Comparison of ENCODE assay signal across 22 mouse cellular contexts in the genomic region with DNA sequence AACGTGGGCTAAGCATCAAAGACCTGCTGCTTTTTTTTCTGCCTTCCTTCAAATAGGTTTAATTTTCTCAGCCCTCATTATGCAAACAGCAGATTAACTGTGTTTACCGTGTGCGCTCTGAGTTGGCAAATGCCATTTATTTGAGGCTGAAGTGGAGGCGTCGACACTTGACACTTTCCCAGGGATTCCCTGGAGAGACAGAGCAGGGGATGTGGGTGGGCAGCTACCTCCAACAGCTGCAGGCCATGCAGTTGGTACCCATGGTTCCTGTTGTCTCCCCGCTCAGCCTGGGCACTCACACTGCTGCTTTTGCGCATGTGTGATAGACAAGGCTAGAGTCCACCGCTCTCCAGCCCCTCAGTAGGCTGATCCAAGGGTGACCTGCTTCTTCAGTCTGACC.
DNase-seq lines count a peak whose midpoint lies in the region; ATAC-seq and TF ChIP-seq lines count a peak whose summit lies in the region.
"Had no signal": no experiment of that assay in that cellular context is flagged by ENCODE, and none has a peak within 500 bp of the region (broad histone marks: within the 10 kb centered on the region; RNA-seq: fewer than 3 reads in every experiment).

No protein-coding gene starts in this region.

- no peaks in the 10 kb centered on the region for H3K36me3 ChIP-seq in midbrain, embryonic 10.5 days
- H3K36me3 ChIP-seq in midbrain, embryonic 14.5 days (ENCODE audit: control insufficient read depth, insufficient read depth, low read length) = no peaks in the 10 kb centered on the region
- H3K36me3 ChIP-seq in liver, postnatal 0 days (replicated peaks; ENCODE audit: insufficient read depth, low read length) = no peaks in the 10 kb centered on the region
- H3K36me3 ChIP-seq: embryonic facial prominence, embryonic 12.5 days; forebrain, embryonic 15.5 days; G1E; heart, embryonic 13.5 days; hindbrain, embryonic 12.5 days had no signal

- no peak overlapping the region for H3K4me3 ChIP-seq in midbrain, embryonic 10.5 days
- no peak overlapping the region for H3K4me3 ChIP-seq in midbrain, embryonic 14.5 days (replicated peaks; ENCODE audit: low read depth, low read length)
- H3K4me3 ChIP-seq in liver, postnatal 0 days (ENCODE audit: low read depth, low read length) = no peak overlapping the region
- H3K4me3 ChIP-seq: embryonic facial prominence, embryonic 12.5 days; forebrain, embryonic 15.5 days; heart, embryonic 13.5 days; hindbrain, embryonic 12.5 days had no signal

- H3K4me2 ChIP-seq in midbrain, embryonic 14.5 days (ENCODE audit: low read length) = no peak overlapping the region
- no peak overlapping the region for H3K4me2 ChIP-seq in liver, postnatal 0 days (ENCODE audit: low read depth, low read length)
- H3K4me2 ChIP-seq: embryonic facial prominence, embryonic 12.5 days; forebrain, embryonic 15.5 days; heart, embryonic 13.5 days; hindbrain, embryonic 12.5 days had no signal

- H3K9ac ChIP-seq in midbrain, embryonic 14.5 days (replicated peaks; ENCODE audit: low read length) = no peak overlapping the region
- no peak overlapping the region for H3K9ac ChIP-seq in liver, postnatal 0 days (replicated peaks)
- H3K9ac ChIP-seq: embryonic facial prominence, embryonic 12.5 days; forebrain, embryonic 15.5 days; heart, embryonic 13.5 days; hindbrain, embryonic 12.5 days had no signal

- H3K27ac ChIP-seq in midbrain, embryonic 10.5 days (replicated peaks) = peak overlapping the region; percentile 7
- H3K27ac ChIP-seq in midbrain, embryonic 14.5 days (replicated peaks; ENCODE audit: low read depth, low read length) = no peak overlapping the region
- H3K27ac ChIP-seq in liver, postnatal 0 days (ENCODE audit: low read depth) = no peak overlapping the region
- H3K27ac ChIP-seq: embryonic facial prominence, embryonic 12.5 days; forebrain, embryonic 15.5 days; heart, embryonic 13.5 days; hindbrain, embryonic 12.5 days; hindbrain, postnatal 0 days had no signal

- ATAC-seq in midbrain, embryonic 14.5 days (ENCODE audit: low FRiP score, low TSS enrichment) = no peak
- ATAC-seq in liver, postnatal 0 days = no peak
- ATAC-seq: CD4-positive, CD25-positive, alpha-beta regulatory T cell, adult 4 months; forebrain, embryonic 15.5 days; hindbrain, postnatal 0 days had no signal

- no peaks in the 10 kb centered on the region for H3K9me3 ChIP-seq in midbrain, embryonic 10.5 days (replicated peaks)
- no peaks in the 10 kb centered on the region for H3K9me3 ChIP-seq in midbrain, embryonic 14.5 days (ENCODE audit: control insufficient read depth, low read length)
- no peaks in the 10 kb centered on the region for H3K9me3 ChIP-seq in liver, postnatal 0 days (ENCODE audit: low read length)
- H3K9me3 ChIP-seq: embryonic facial prominence, embryonic 12.5 days; forebrain, embryonic 15.5 days; heart, embryonic 13.5 days; hindbrain, embryonic 12.5 days had no signal

- peaks cover 27% of the 10 kb centered on the region for H3K4me1 ChIP-seq in midbrain, embryonic 10.5 days
- H3K4me1 ChIP-seq in midbrain, embryonic 14.5 days (ENCODE audit: control insufficient read depth, insufficient read depth, low read length) = 0 out of 2 replicates have a peak, but pooled peaks cover 4% of the 10 kb centered on the region
- no peaks in the 10 kb centered on the region for H3K4me1 ChIP-seq in liver, postnatal 0 days (ENCODE audit: insufficient read depth)

- DNase-seq in frontal cortex, postnatal 36 days (ENCODE audit: low spot score in 2 of 2) = peak; percentile 45 to 49
- no peak for DNase-seq in frontal cortex, postnatal 10 days (ENCODE audit: low spot score in 2 of 2)
- no peak for DNase-seq in midbrain, embryonic 10.5 days (ENCODE audit: low spot score)
- DNase-seq in midbrain, embryonic 14.5 days = no peak
- peak; percentile 21 for DNase-seq in right cerebral cortex, postnatal 25 days
- DNase-seq in right cerebral cortex, postnatal 14 days = no peak
- DNase-seq in liver, postnatal 0 days = no peak
- DNase-seq: adrenal gland, adult 8-10 months; adrenal gland, postnatal 36 days; B cell, adult 2 months; cerebellum, adult 11-12 months; cerebellum, adult 9-10 months; cerebellum, postnatal 25 days; gastrocnemius, postnatal 25 days; heart, postnatal 36 days had no signal

- no peak for TF ChIP-seq CTCF in liver, postnatal 0 days (IDR thresholded peaks at IDR 0.05; ENCODE audit: low read depth)

- WGBS in midbrain, embryonic 10.5 days = 48% methylated on average over 8 of the region's 8 CpGs
- WGBS in midbrain, embryonic 14.5 days = 42% methylated on average over 8 of the region's 8 CpGs
- WGBS in liver, postnatal 0 days (ENCODE audit: insufficient replicate concordance) = 54% methylated on average over 8 of the region's 8 CpGs

- peaks cover 5% of the 10 kb centered on the region; the same call in 1 of the 2 replicates for H3K27me3 ChIP-seq in midbrain, embryonic 10.5 days (ENCODE audit: low read depth, poor library complexity, severe bottlenecking)
- no peaks in the 10 kb centered on the region for H3K27me3 ChIP-seq in midbrain, embryonic 14.5 days (ENCODE audit: control insufficient read depth, insufficient read depth, low read length)
- no peaks in the 10 kb centered on the region for H3K27me3 ChIP-seq in liver, postnatal 0 days (ENCODE audit: insufficient read depth, low read length)
- H3K27me3 ChIP-seq: embryonic facial prominence, embryonic 12.5 days; forebrain, embryonic 15.5 days had no signal

- TF ChIP-seq EP300 in liver, postnatal 0 days (IDR thresholded peaks at IDR 0.05; ENCODE audit: low read depth) = no peak

Comparison
In these comparisons a context has a peak if more than half of its experiments do, and no peak if none do; other contexts are left out.
1. DNase-seq: peak in frontal cortex, postnatal 36 days (2 of 2) and right cerebral cortex, postnatal 25 days (single experiment); none in frontal cortex, postnatal 10 days (0 of 2), midbrain, embryonic 10.5 days (single experiment), midbrain, embryonic 14.5 days (single experiment), right cerebral cortex, postnatal 14 days (single experiment) and liver, postnatal 0 days (single experiment).